Mouse (Mus musculus) liver, embryonic 16.5 days (tissue): ENCODE measurements around the gene Fkbp2. TPM values are rescaled to one million over a fixed set of nuclear protein-coding genes. Genes with fewer than 3 reads are reported as not detected.

ENCODE experiments used
- ATAC-seq: fragments of 200-750 bp; cut with Nextera tagmentation; 2 replicates; pipeline ENCODE4 v1.8.0; 2017; ENCODE audit warnings: low read depth, mild to moderate bottlenecking, moderate number of reproducible peaks, moderate library complexity
- H3K27ac ChIP-seq: fragments of 300-500 bp; sonication (generic); 2 replicates; pipeline ENCODE4 v1.5.1; 2014; ENCODE audit warnings: mild to moderate bottlenecking, low read length
- H3K27me3 ChIP-seq: fragments of 300-500 bp; sonication (generic); 2 replicates; pipeline ENCODE4 v1.6.1; 2014; ENCODE audit warnings: low read depth, low read length, mixed read lengths; ENCODE audit not compliant: control insufficient read depth, insufficient read depth
- H3K36me3 ChIP-seq: fragments of 300-500 bp; sonication (generic); 2 replicates; pipeline ENCODE4 v1.6.1; 2014; ENCODE audit warnings: mild to moderate bottlenecking; ENCODE audit not compliant: control insufficient read depth, insufficient read depth
- H3K4me1 ChIP-seq: fragments of 300-500 bp; sonication (generic); 2 replicates; pipeline ENCODE4 v1.6.1; 2014; ENCODE audit warnings: low read depth, low read length, mixed read lengths; ENCODE audit not compliant: control insufficient read depth
- H3K4me2 ChIP-seq: fragments of 300-500 bp; sonication (generic); 2 replicates; pipeline ENCODE4 v1.6.1; 2014; ENCODE audit warnings: low read depth, low read length, mixed read lengths
- H3K4me3 ChIP-seq: fragments of 300-500 bp; sonication (generic); 2 replicates; pipeline ENCODE4 v1.5.1; 2014; ENCODE audit warnings: low read depth, mild to moderate bottlenecking, low read length
- H3K9ac ChIP-seq: fragments of 300-500 bp; sonication (generic); 2 replicates; pipeline ENCODE4 v1.6.1; 2014; ENCODE audit warnings: low read depth, low read length
- H3K9me3 ChIP-seq: fragments of 300-500 bp; sonication (generic); replicated peaks from 2 replicates; pipeline ENCODE4 v1.6.1; 2016; ENCODE audit warnings: low read length; ENCODE audit not compliant: control insufficient read depth
- WGBS: fragments of 180-500 bp; shearing (Covaris S2); extraction: QIAGEN DNeasy Blood & Tissue Kit; methylation state at CpG from one replicate; pipeline ENCODE4 v1.1.7; 2014; ENCODE audit not compliant: insufficient replicate concordance; 5-methylcytosine and 5-hydroxymethylcytosine counted together
- polyA plus RNA-seq: library from polyadenylated mRNA; unstranded; fragments of >200 nt; fragmentation: Nextera tagmentation; extraction: Ambion mirVana; gene quantifications from 2 replicates; pipeline ENCODE4 v1.2.1, GENCODE M21; 2015

The Fkbp2 gene
- polyA plus RNA-seq, 1 experiment from 2014 or later = 91.1 TPM

- Histone ChIP-seq H3K36me3 (0 out of 2 replicates have a peak, but pooled peaks cover 2% of the 10 kb centered on the region), H3K4me2 (peak overlapping the region; percentile 93), H3K27me3 (peaks cover 5% of the 10 kb centered on the region), H3K27ac (no peak overlapping the region), H3K4me1 (peaks cover 30% of the 10 kb centered on the region), H3K9ac (peak overlapping the region; percentile 78), H3K4me3 (peak overlapping the region; percentile 70), H3K9me3 (no peaks in the 10 kb centered on the region)
- ATAC-seq = no peak
- 9% methylated on average over 15 of the region's 15 CpGs for WGBS
Observed at GRCm38 (mm10) chr19:6968491-6969271, 11.6 kb downstream of the Fkbp2 start.

- no peak overlapping the region for H3K27ac ChIP-seq
- WGBS = 61% methylated on average over 10 of the region's 10 CpGs
- no peak overlapping the region for H3K4me3 ChIP-seq
- H3K27me3 ChIP-seq = no peaks in the 10 kb centered on the region
- ATAC-seq = no peak
- no peak overlapping the region for H3K4me2 ChIP-seq
- no peaks in the 10 kb centered on the region for H3K9me3 ChIP-seq
- peaks cover 12% of the 10 kb centered on the region for H3K4me1 ChIP-seq
- H3K36me3 ChIP-seq = peaks cover 7% of the 10 kb centered on the region
- H3K9ac ChIP-seq = no peak overlapping the region
Observed at GRCm38 (mm10) chr19:6956461-6956860, 23.8 kb downstream of the Fkbp2 start.

DNA sequence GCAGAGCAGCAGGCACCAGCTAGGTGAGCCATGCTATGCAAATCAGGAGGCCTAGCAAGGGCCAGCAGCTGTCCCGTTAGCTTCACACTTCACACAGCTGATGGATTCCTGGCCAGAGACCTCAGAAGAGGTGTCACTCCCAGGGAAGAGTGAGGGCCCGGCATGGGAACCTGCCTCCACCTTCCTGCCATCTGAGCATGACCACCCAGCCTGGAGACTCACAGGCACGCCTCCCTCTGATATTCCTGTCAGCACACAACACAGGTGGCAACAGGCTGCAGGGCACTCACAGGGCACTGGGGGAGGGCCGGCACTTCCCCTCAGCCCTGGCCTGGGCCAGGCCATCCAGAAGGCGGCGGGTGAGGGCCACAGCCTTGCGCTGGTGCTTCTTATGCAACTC, 24.9 kb downstream of the Fkbp2 start:
- Histone ChIP-seq H3K36me3 (peaks cover 7% of the 10 kb centered on the region), H3K4me3 (no peak overlapping the region), H3K4me2 (no peak overlapping the region), H3K9ac (no peak overlapping the region), H3K27ac (no peak overlapping the region), H3K9me3 (no peaks in the 10 kb centered on the region), H3K27me3 (no peaks in the 10 kb centered on the region), H3K4me1 (peaks cover 17% of the 10 kb centered on the region)
- no peak for ATAC-seq
- WGBS = 73% methylated on average over 7 of the region's 7 CpGs

DNA sequence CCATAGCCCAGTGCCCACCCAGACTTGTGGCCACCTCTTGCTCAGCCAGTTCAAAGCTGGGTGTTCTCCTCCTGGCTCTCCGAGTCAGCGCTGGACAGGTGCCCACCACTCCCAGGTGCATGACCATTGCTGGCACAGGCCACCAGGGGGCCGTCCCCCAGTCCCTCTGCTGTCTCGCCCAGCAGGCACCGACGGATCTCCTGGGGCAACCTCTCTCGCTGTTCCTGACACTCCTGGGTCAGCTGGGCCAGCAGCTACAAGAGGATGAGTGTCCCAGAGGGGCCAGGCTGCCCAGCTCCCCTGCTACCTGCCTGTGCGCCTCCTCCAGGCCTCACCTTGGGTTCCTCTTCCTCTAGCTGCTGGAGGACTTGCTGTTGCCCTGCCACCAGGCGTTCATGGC, 26.3 kb downstream of the Fkbp2 start:
- no peak for ATAC-seq
- Histone ChIP-seq H3K4me1 (peaks cover 28% of the 10 kb centered on the region), H3K4me3 (no peak overlapping the region), H3K27me3 (no peaks in the 10 kb centered on the region), H3K9me3 (no peaks in the 10 kb centered on the region), H3K9ac (no peak overlapping the region), H3K36me3 (no peaks in the 10 kb centered on the region; the same call in none of the 2 replicates), H3K27ac (no peak overlapping the region), H3K4me2 (no peak overlapping the region)
- 65% methylated on average over 9 of the region's 9 CpGs for WGBS

DNA sequence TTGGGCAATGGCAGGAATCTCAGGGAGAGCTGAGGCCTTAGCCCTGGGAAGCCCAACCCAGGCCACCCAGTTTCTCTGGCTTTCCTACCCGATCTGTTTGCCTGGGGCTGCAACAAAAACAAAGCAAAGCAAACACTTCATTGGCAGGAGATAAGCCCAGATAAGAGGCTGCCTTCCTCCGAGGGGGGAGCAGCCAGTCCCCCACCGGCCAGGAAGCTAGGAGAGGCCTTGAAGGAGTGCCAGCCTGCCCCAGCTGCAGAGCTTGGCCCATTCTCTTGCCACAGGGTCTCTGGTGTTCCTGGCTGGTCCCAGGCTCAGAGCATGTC, 27.6 kb downstream of the Fkbp2 start:
- ATAC-seq = no peak
- Histone ChIP-seq H3K9ac (peak overlapping the region; percentile 74), H3K4me1 (peaks cover 28% of the 10 kb centered on the region), H3K27me3 (no peaks in the 10 kb centered on the region), H3K4me3 (peak overlapping the region; percentile 72), H3K36me3 (no peaks in the 10 kb centered on the region; the same call in 1 of the 2 replicates), H3K9me3 (no peaks in the 10 kb centered on the region), H3K27ac (peak overlapping the region; percentile 94), H3K4me2 (peak overlapping the region; percentile 96)
- 4% methylated on average over 3 of the region's 3 CpGs for WGBS

DNA sequence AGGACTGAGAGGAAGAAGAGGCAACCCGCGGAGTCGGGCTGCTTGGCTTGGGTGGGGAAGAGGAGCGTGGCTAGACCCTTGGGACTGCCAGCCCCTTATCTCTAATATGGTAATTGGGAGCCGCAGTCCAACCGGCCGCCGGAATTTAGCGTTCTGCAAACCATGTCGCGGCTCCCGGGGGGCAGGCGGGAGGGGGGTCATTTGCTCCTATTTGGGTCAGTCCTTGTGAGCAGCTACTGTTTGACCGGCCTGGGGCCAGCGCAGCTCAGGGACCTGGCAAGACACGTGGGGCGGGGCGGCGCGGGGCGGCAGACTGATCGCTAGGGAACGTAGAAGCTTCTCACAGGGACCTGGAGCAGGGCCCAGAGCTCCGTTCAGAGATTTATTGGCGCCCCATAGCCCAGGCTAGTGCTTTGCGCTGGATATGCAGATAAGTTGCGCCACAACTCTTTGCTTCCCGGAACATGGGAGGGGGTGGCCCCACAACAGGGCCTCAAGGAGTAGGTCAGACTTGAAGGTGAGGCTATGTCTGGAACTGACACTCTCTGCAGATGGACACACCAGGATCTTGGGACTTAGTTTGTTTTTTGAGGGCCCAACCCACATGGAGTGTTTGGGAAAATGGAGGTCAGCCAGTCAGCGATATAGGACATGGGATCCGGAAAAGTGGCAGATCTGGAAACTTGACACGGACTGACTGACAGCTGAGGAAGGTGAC, 28.1 kb downstream of the Fkbp2 start:
- Histone ChIP-seq H3K27me3 (no peaks in the 10 kb centered on the region), H3K4me2 (peak overlapping the region; percentile 96), H3K36me3 (no peaks in the 10 kb centered on the region; the same call in 1 of the 2 replicates), H3K4me1 (peaks cover 28% of the 10 kb centered on the region), H3K27ac (peak overlapping the region; percentile 94), H3K4me3 (peak overlapping the region; percentile 72), H3K9ac (peak overlapping the region; percentile 74), H3K9me3 (no peaks in the 10 kb centered on the region)
- ATAC-seq = peak; percentile 42
- WGBS = 2% methylated on average over 31 of the region's 31 CpGs

GRCm38 (mm10) chr19:6951381-6951968, 28.8 kb downstream of the Fkbp2 start:
- Histone ChIP-seq H3K27ac (peak overlapping the region; percentile 94), H3K4me2 (peak overlapping the region; percentile 96), H3K4me1 (peaks cover 28% of the 10 kb centered on the region), H3K27me3 (no peaks in the 10 kb centered on the region), H3K9me3 (no peaks in the 10 kb centered on the region), H3K4me3 (peak overlapping the region; percentile 72), H3K9ac (peak overlapping the region; percentile 74), H3K36me3 (no peaks in the 10 kb centered on the region)
- under 1% methylated on average over 35 of the region's 35 CpGs for WGBS
- ATAC-seq = peak; percentile 80

DNA sequence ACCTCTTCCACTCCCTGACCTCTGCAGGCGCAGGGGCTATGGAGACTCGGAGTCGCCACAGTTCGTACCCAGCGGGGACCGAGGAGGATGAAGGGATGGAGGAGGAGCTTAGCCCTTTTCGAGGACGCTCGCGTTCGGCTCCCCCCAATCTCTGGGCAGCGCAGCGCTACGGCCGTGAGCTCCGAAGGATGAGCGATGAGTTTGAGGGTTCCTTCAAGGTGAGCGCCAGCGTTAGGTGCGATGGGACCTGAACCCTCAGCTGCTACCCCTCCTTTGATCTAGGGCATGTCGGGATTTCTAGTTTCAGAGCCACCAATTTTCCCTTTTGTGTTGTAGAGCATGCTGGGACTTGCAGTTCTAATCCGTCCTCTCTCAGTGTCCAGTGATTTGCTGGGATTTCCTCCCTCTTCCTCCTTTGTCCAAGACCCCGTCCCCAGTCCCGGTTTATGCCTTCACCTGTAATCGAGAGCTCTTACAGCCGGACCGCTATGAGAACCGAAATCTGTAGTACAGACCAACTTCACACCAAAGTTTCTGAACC, 29.6 kb downstream of the Fkbp2 start:
- WGBS = under 1% methylated on average over 28 of the region's 28 CpGs
- Histone ChIP-seq H3K9ac (peak overlapping the region; percentile 74), H3K27ac (peak overlapping the region; percentile 94), H3K36me3 (no peaks in the 10 kb centered on the region), H3K9me3 (no peaks in the 10 kb centered on the region), H3K4me2 (peak overlapping the region; percentile 96), H3K4me1 (peaks cover 28% of the 10 kb centered on the region), H3K4me3 (peak overlapping the region; percentile 72), H3K27me3 (no peaks in the 10 kb centered on the region)
- ATAC-seq = peak; percentile 9
